Comparison of ENCODE assay signal across 24 mouse cellular contexts in the genomic region with DNA sequence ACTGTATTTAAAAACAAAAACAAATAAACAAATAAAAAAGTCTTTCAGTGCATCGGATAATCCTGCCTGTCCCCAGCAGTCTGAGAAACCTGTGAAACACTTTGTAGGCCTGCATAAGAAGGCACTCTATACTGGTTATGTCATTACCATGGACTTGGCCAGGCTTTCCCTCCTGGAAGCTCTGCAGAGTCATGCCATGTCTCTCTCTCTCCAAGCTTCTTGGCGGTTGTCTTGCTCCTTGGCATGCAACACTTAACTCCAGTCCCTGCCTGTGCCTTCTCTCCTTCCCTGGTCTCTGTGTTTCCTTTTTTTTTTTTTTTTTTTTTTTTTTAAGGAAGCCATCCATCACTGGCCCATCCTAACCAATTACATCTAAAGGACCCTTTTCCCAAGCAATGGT.
DNase-seq lines count a peak whose midpoint lies in the region; ATAC-seq lines count a peak whose summit lies in the region.
"Had no signal": no experiment of that assay in that cellular context is flagged by ENCODE, and none has a peak within 500 bp of the region (broad histone marks: within the 10 kb centered on the region; RNA-seq: fewer than 3 reads in every experiment).

No protein-coding gene starts in this region.

- WGBS in midbrain, embryonic 11.5 days: 85% methylated on average over 2 of the region's 2 CpGs
- 93% methylated on average over 2 of the region's 2 CpGs for WGBS in midbrain, embryonic 14.5 days

- ATAC-seq in midbrain, embryonic 11.5 days (ENCODE audit: low FRiP score): no peak
- ATAC-seq in midbrain, embryonic 14.5 days (ENCODE audit: low FRiP score, low TSS enrichment): no peak
- ATAC-seq: CD4-positive, CD25-positive, alpha-beta regulatory T cell, adult 4 months; midbrain, embryonic 15.5 days had no signal

- no peak overlapping the region for H3K27ac ChIP-seq in midbrain, embryonic 11.5 days (ENCODE audit: low read depth, low read length)
- no peak overlapping the region for H3K27ac ChIP-seq in midbrain, embryonic 14.5 days (replicated peaks; ENCODE audit: low read depth, low read length)
- H3K27ac ChIP-seq: hindbrain, embryonic 15.5 days; intestine, embryonic 15.5 days; left cerebral cortex, adult 2 months; midbrain, embryonic 15.5 days; neural tube, embryonic 13.5 days; stomach, embryonic 15.5 days had no signal

- DNase-seq in adrenal gland, postnatal 14 days: peak; percentile 31
- DNase-seq in adrenal gland, postnatal 36 days: no peak
- peak; percentile 7 for DNase-seq in gastrocnemius, postnatal 10 days
- no peak for DNase-seq in gastrocnemius, adult 18-20 months (ENCODE audit: low spot score)
- DNase-seq in midbrain, embryonic 11.5 days (ENCODE audit: low spot score, missing footprints): peak; percentile 65
- DNase-seq in midbrain, embryonic 14.5 days: no peak
- no peak for DNase-seq in spleen, postnatal 14 days (ENCODE audit: low spot score in 2 of 2)
- DNase-seq: cerebellum, adult 9-10 months; heart, postnatal 4 days; kidney, adult 8-10 months; kidney, postnatal 10 days; left cerebral cortex, postnatal 4 days; lung, postnatal 14 days; thymus, adult 18-20 months; thymus, postnatal 36 days had no signal

- H3K9me3 ChIP-seq in midbrain, embryonic 11.5 days (ENCODE audit: control insufficient read depth, low read length): no peaks in the 10 kb centered on the region
- H3K9me3 ChIP-seq in midbrain, embryonic 14.5 days (ENCODE audit: control insufficient read depth, low read length): no peaks in the 10 kb centered on the region
- H3K9me3 ChIP-seq: embryonic facial prominence, embryonic 10.5 days; hindbrain, embryonic 15.5 days; intestine, embryonic 15.5 days; midbrain, embryonic 15.5 days; neural tube, embryonic 13.5 days; stomach, embryonic 15.5 days had no signal

- no peak overlapping the region for H3K9ac ChIP-seq in midbrain, embryonic 11.5 days (ENCODE audit: low read length)
- H3K9ac ChIP-seq in midbrain, embryonic 14.5 days (replicated peaks; ENCODE audit: low read length): no peak overlapping the region
- H3K9ac ChIP-seq: hindbrain, embryonic 15.5 days; intestine, embryonic 15.5 days; midbrain, embryonic 15.5 days; neural tube, embryonic 13.5 days; stomach, embryonic 15.5 days had no signal

- no peaks in the 10 kb centered on the region for H3K36me3 ChIP-seq in midbrain, embryonic 11.5 days (ENCODE audit: control insufficient read depth, insufficient read depth, low read length)
- no peaks in the 10 kb centered on the region for H3K36me3 ChIP-seq in midbrain, embryonic 14.5 days (ENCODE audit: control insufficient read depth, insufficient read depth, low read length)
- H3K36me3 ChIP-seq: embryonic facial prominence, embryonic 10.5 days; hindbrain, embryonic 15.5 days; intestine, embryonic 15.5 days; midbrain, embryonic 15.5 days; neural tube, embryonic 13.5 days; stomach, embryonic 15.5 days had no signal

- H3K27me3 ChIP-seq in midbrain, embryonic 11.5 days (ENCODE audit: control insufficient read depth, insufficient read depth, low read length): no peaks in the 10 kb centered on the region
- H3K27me3 ChIP-seq in midbrain, embryonic 14.5 days (ENCODE audit: control insufficient read depth, insufficient read depth, low read length): no peaks in the 10 kb centered on the region
- H3K27me3 ChIP-seq: hindbrain, embryonic 15.5 days; intestine, embryonic 15.5 days; midbrain, embryonic 15.5 days; neural tube, embryonic 13.5 days; stomach, embryonic 15.5 days had no signal

- no peak overlapping the region for H3K4me2 ChIP-seq in midbrain, embryonic 11.5 days
- H3K4me2 ChIP-seq in midbrain, embryonic 14.5 days (ENCODE audit: low read length): no peak overlapping the region
- H3K4me2 ChIP-seq: hindbrain, embryonic 15.5 days; intestine, embryonic 15.5 days; midbrain, embryonic 15.5 days; neural tube, embryonic 13.5 days; stomach, embryonic 15.5 days had no signal

- no peaks in the 10 kb centered on the region for H3K4me1 ChIP-seq in midbrain, embryonic 11.5 days (ENCODE audit: control insufficient read depth, insufficient read depth, low read length)
- H3K4me1 ChIP-seq in midbrain, embryonic 14.5 days (ENCODE audit: control insufficient read depth, insufficient read depth, low read length): no peaks in the 10 kb centered on the region
- H3K4me1 ChIP-seq: intestine, embryonic 15.5 days; midbrain, embryonic 15.5 days; stomach, embryonic 15.5 days had no signal

- no peak overlapping the region for H3K4me3 ChIP-seq in midbrain, embryonic 11.5 days (ENCODE audit: low read depth, low read length)
- H3K4me3 ChIP-seq in midbrain, embryonic 14.5 days (replicated peaks; ENCODE audit: low read depth, low read length): no peak overlapping the region
- H3K4me3 ChIP-seq: embryonic facial prominence, embryonic 10.5 days; hindbrain, embryonic 15.5 days; intestine, embryonic 15.5 days; left cerebral cortex, adult 2 months; midbrain, embryonic 15.5 days; myocyte; neural tube, embryonic 13.5 days; stomach, embryonic 15.5 days had no signal

Comparison
In these comparisons a context has a peak if more than half of its experiments do, and no peak if none do; other contexts are left out.
1. DNase-seq: peak in adrenal gland, postnatal 14 days (single experiment), gastrocnemius, postnatal 10 days (single experiment) and midbrain, embryonic 11.5 days (single experiment); none in adrenal gland, postnatal 36 days (0 of 2), gastrocnemius, adult 18-20 months (single experiment), midbrain, embryonic 14.5 days (single experiment) and spleen, postnatal 14 days (0 of 2).